Mouse (Mus musculus) embryo, embryonic 10 days (tissue): ENCODE data around the gene Tcf20.

Source experiments
- DNase-seq: peaks from one replicate; pipeline ENCODE4 v3.0.0-alpha.2; 2015; ENCODE audit warnings: low spot score

Tcf20 gene

DNA sequence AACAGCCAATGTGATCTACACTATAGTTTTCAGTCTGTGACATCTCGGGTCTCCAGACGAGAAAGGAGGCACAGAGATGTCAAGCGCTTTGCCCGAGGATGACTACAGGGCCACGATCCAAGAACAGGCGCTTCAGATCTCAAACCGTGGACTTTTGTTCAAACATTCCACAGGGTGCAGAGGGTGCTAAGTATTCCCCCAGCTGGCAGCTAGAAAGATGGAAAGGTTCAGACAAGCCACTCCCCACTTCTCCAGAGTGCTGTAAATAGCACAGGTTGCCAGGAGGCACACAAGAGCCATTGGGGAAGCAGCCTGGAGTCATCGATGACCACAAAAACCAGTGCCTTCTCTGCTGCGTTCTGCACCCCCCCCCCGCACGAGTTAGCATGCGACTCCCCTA lies 28.5 kb downstream of the Tcf20 start:
- no peak for DNase-seq

DNA sequence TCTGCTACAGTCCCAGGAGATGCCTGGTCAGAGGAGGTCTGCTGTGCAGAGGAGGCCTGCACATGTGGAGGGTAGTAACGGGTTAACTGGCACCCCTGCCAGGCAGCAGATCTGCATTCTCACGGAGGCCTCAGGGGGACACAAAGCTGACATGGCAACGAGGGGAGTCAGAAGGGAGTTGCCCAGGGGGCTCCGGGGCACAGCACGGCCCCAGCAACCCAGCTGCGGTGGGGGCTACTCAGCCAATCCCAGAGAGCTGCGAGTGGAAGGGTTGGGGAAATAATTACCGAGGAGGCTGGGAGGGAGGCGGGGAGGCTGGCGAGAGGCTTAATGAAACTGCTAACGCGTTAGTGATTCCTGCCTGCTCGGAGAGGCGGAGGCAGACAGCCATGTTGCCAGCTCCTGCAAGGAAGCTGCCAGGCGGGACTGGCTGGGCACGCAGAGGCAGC lies 29.4 kb downstream of the Tcf20 start:
- peak; percentile 40 for DNase-seq

DNA sequence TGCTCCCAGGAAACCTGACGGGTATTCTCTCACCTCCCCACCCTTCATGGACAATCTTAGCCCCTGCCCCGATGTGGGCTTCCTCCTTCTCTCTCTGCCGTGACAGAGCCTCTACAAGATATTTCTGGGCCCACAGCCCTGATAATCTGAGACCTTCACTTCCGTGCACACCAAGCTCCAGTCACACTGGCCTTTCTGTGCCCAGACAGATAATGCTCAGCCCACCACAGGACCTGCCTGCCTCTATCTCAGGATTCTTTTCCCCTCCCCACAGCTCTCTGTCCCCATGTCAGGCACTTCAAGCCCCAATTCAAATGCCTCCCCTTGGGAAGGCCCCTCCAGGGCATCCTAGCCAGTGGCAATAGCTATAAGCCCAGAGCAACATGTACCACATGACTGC lies 31.0 kb downstream of the Tcf20 start:
- no peak for DNase-seq

- no peak for DNase-seq
These were observed 31.4 kb downstream of the Tcf20 start for GRCm38 (mm10) chr15:82956310-82956709.

GRCm38 (mm10) chr15:82955286-82955685 lies 32.4 kb downstream of the Tcf20 start:
- no peak for DNase-seq

- DNase-seq = no peak
These were observed 33.6 kb downstream of the Tcf20 start for GRCm38 (mm10) chr15:82954034-82954433.

- no peak for DNase-seq
These were observed 34.6 kb downstream of the Tcf20 start for GRCm38 (mm10) chr15:82953096-82953495.

- peak; percentile 80 for DNase-seq
These were observed 35.4 kb downstream of the Tcf20 start for GRCm38 (mm10) chr15:82952292-82952705.

- DNase-seq = no peak
These were observed 37.4 kb downstream of the Tcf20 start for GRCm38 (mm10) chr15:82950246-82950645.

DNA sequence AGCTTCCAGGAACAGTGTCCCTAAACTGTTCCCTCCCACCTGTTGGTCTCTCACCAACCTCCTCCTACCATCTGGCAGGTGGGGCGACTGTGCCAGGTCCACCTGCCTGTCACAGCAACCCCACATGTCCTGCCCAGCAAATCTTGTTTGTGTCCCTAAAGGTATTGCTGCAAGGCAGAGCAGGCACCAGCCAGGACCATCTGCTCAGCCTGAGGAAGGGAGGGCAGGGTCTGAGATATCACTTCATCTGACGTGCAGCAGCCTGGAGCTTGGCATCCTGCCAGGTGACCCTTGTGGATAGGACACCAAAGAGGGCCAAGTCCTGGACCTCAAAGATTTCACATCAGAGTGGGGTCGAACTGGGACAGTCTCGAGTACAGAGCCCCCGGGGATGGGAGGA lies 40.2 kb downstream of the Tcf20 start:
- no peak for DNase-seq

DNA sequence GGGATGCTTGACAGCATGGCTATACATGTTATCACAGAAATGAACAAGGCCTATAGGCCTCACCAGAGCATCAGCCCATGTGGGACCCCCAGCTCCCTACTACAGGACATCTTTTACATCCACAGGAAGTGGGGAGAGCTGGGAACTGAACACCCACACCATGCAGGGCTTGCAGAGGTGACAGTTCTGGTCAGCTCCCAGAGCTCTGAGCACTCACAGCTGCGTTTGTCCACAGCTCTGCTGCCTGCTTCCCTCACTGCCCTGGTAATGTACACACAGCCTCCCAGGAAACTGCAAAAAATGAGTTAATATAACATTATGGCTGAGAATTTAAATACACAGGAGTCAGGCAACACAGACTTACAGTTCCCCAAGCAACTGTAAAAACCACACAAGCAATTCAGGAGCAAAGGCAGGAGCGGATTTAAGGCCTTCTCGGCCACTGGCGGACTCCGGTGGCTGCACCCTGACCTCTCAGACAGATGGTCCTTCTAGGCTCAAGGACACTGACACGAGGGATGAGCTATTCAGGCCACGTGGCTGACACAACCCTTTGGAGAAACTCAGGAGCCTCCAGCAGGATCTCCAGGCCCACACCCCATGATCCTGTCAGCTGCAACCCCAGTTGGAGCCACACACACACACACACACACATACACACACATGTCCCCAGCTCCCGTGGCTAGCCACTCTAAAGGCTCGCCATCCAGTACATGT lies 43.0 kb downstream of the Tcf20 start:
- DNase-seq = no peak

GRCm38 (mm10) chr15:82941733-82942132 lies 45.9 kb downstream of the Tcf20 start:
- DNase-seq = no peak

DNA sequence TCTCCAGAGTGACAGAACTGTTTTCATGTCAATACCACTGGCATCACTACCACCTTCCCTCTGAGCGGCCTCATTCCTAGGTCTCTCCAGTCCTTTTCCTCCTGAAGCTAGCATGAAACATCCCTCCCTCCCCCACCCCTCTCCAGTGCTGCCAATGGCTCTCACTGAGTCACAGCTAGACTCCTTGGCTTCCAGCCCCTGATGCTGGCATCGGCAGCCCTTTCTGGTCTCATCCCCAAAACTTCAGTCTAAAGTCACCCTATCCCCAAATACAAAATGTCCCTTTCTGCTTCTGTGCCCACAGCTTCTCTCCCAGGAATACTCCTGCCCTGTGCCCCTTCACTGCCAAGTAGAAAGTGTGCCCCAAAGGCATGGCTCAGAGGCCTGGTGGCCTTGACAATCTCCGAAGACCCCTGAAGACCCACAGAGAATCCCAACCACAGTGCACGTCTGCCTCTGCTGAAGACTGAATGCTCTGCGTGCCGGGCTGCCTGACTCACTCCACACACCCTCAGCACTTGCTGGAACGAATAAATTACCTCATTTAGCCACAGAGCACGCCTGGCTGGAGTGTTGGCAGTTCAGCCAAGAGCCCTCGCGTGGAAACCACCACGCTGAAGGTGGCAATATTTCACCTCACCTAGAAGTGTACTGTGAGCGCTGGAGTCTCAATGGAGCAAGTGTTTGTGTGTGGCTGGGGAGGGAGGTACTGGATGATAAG lies 47.0 kb downstream of the Tcf20 start:
- no peak for DNase-seq

DNA sequence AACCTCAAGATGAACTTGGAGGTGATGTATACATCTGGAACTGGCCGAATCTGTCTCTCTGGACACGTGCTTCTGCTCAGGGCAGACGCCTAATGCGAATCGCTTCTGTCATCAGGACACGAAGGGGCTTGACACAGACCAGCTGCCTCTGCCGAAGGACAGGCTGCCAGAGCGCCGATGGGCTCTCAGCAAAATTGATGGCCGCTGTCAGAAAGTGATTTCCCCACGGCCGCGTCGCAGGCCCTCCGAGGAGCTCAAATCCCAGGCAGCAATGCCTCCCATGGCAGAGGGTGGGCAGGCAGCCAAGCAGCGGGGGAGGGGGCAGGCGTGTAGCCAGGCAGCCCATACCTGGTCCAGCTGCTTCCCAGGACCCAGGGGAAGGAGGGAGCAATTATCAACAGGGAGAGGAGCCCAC lies 49.5 kb downstream of the Tcf20 start:
- DNase-seq = peak; percentile 74

DNA sequence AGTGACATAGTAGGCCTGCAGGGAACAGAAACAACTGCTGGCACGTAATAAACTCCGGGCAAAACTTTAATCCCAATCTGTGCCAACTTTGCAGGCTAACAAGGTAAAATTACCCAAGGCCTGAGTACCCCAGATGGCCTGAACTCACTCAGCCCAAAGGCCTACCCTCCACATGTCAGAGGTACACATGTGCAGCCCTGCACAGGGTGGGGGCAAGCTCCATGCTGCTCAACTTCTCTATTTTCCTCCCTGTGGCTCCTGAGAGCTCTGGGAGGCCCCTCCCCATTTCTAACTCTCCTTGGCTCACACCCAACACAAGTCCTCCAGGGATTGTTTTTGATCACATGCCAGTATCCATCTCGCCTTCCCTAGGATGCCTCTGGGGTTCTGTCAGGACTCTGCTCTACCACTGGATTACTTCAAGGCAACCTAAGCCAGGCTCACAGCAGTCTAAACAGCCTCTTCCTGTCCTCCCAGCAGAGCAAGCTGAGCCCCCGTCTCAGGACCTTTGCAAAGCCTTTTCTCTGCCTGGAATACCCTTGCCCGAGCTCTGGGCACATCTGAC lies 50.2 kb downstream of the Tcf20 start:
- DNase-seq = no peak

DNA sequence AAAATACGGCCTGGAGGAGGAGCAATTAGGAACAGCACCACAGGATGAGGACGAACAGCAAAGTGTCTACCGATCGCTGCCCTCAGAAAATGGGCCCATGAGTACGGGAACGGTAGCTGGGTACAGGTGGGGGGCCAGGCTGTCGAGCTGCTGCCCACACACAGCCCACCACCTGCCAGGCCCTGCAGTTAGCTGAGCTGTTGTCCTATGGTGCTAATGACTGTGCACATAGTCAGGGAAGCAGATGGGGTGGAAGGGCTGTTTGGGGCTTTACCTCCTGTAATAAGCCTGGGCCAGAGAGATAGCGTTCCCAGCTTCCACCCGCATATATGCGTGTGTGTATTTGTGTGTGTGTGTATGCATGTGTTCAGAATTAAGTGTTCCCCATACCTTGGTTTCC lies 52.7 kb downstream of the Tcf20 start:
- DNase-seq = no peak

DNA sequence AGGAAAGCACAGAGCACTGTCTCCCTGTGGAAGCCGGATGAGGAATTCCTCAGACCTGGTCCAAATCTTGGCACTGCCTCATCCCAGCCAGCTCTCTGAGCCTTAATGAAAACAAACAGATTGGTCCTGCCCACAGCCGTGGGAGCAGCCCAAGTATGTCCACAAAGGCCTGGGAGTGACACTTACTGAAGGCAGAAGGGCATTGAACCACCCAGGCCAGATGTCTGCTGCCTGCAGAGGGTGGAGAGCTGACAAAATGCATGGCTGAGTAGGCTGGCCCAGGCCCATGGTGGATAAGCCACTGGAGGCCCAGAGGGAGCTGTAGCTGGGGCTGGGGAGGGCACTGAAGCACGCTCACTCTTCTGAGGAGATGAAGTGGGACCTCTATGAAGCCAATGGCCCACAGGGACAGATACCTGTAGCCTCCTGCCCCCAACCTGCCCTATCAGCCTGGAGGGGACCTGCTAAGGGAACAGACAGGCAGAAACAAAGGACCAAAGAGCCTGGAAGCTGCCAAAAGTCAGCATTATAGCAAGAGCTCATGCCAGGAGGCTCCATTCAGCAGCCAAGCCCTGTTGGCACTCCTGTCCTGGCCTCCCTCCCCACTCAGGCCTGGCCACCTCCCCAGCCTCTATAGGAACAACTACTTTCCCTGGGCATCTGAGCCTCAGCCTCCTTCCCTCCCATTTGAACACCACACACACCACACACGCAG lies 54.6 kb downstream of the Tcf20 start:
- DNase-seq = peak; percentile 29

DNA sequence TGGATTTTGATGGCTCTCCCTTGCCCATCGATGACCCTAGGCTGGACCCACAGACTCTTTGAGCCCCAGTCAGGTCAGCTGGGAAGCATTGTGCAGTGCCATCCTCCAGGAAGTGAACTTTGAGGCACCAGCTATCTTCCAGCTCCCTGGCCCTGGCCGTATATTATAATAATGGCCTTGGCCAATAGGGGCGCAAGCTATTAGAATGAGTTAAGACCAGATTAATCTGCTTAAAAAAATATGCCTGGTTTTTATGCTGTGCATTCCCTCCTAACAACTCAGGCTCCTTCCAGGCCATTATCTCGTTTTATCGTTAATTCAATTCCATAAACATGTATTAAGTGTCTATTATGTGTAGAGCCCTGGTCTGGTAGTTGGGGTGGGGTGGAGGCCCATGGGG lies 56.2 kb downstream of the Tcf20 start:
- DNase-seq = no peak

- DNase-seq = no peak
These were observed 58.1 kb downstream of the Tcf20 start for GRCm38 (mm10) chr15:82929595-82929994.

DNA sequence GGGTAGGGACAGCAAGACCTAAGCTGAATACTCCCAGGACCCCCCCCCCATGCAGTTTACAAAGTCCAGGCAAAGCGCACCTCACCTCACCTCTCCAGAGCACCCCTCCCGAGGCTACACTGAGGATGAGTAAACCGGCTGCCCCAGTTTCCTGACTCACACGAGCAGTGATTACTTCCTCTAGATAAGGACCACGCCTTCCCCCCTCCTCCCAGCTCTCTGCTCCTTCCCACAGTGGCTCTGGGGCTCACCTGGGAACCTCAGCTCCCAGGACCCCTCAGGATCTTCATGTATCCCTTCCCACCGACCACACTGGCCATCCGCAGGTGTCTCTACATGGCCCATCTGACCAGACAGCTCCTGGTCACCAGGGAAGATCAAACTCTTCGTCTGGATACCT lies 58.8 kb downstream of the Tcf20 start:
- no peak for DNase-seq

GRCm38 (mm10) chr15:82928023-82928422 lies 59.6 kb downstream of the Tcf20 start:
- DNase-seq = peak; percentile 47

DNA sequence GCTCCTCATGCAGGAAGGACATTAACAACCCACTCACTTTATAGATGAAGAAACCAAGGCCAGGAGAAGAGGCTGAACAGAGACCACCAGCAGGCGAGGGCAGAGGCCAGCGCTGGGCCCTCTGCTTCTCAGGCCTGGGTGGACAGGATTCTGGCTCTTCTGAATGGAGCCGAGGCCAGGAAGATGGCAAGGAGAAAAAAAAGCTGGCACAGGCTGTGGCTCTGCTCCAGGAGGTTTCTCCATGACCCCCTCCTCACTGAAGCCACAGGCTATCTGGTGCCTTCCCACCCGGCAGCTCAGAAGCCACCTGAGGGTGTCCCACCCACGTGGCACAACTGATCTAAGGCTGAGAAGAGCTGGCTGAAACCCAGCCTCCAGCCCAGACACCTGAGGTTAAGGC lies 60.6 kb downstream of the Tcf20 start:
- DNase-seq = no peak
